Mouse (Mus musculus): ENCODE data around the gene Pabpc4.

DNA sequence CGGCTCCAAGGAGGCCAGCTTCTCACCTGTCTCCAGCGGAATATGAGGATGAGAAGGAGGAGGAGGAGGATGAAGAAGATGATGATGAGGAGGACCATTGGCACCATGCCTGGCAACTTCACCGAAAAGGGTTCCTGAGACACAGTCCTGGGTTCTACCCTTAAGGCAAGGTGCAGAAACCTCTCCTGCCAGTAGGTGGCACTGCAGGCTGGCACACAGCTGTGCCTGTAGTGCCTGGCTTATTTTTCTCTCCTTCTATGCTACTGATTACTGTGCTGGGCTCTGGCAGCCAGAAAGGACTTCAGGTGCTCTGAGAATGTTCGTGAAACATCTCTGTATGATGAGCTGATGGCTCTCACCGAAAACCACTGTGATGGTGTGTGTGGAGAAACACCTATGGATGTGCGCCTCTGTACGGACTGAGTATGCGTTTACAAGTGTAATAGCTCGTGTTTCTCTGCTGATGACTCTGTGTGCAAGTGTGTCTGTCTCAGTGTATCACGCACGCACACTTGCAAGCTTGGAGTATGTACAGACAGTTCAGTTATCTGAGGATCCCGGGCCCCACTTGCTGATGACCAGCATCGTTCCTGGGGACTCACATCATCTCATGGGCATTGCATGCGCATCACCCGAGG lies 42.3 kb upstream of the Pabpc4 start:
- no peak for TF ChIP-seq POLR2A (IDR thresholded peaks at IDR 0.05; ENCODE audit: borderline replicate concordance, extremely low read depth, low read depth, low read length)
- TF ChIP-seq CTCF (IDR thresholded peaks at IDR 0.05; ENCODE audit: insufficient read depth, low read length) = peak; percentile 98
